Mouse (Mus musculus) embryonic facial prominence, embryonic 11.5 days (tissue): ENCODE measurements around the gene Chmp1a. TPM values are rescaled to one million over a fixed set of nuclear protein-coding genes. Genes with fewer than 3 reads are reported as not detected.

Experiments
- ATAC-seq: fragments of 200-750 bp; cut with Nextera tagmentation; replicated peaks from 2 replicates; pipeline ENCODE4 v1.8.0; 2017; ENCODE audit warnings: low read depth; ENCODE audit not compliant: insufficient number of reproducible peaks, low FRiP score, low TSS enrichment
- DNase-seq: peaks from one replicate; pipeline ENCODE4 v3.0.0-alpha.2; 2015; ENCODE audit warnings: low spot score
- H3K27ac ChIP-seq: fragments of 300-500 bp; sonication (generic); replicated peaks from 2 replicates; pipeline ENCODE4 v1.5.1; 2014; ENCODE audit warnings: mild to moderate bottlenecking, low read depth, low read length, control low read depth
- H3K27me3 ChIP-seq: fragments of 300-500 bp; sonication (generic); 2 replicates; pipeline ENCODE4 v1.6.1; 2014; ENCODE audit warnings: mild to moderate bottlenecking, low read length, moderate library complexity, mixed read lengths; ENCODE audit not compliant: control insufficient read depth, insufficient read depth
- H3K36me3 ChIP-seq: fragments of 300-500 bp; sonication (generic); replicated peaks from 2 replicates; pipeline ENCODE4 v1.6.1; 2014; ENCODE audit warnings: low read depth, mild to moderate bottlenecking, low read length, moderate library complexity, mixed read lengths; ENCODE audit not compliant: control insufficient read depth, insufficient read depth
- H3K4me1 ChIP-seq: fragments of 300-500 bp; sonication (generic); 2 replicates; pipeline ENCODE4 v1.6.1; 2014; ENCODE audit warnings: low read length, mixed read lengths; ENCODE audit not compliant: control insufficient read depth, insufficient read depth
- H3K4me2 ChIP-seq: fragments of 300-500 bp; sonication (generic); 2 replicates; pipeline ENCODE4 v1.6.1; 2014; ENCODE audit warnings: low read depth, mild to moderate bottlenecking, control low read depth, low read length, moderate library complexity
- H3K4me3 ChIP-seq: fragments of 300-500 bp; sonication (generic); 2 replicates; pipeline ENCODE4 v1.5.1; 2014; ENCODE audit warnings: low read depth, low read length, control low read depth
- H3K9ac ChIP-seq: fragments of 300-500 bp; sonication (generic); replicated peaks from 2 replicates; pipeline ENCODE4 v1.6.1; 2014; ENCODE audit warnings: mild to moderate bottlenecking, control low read depth, low read length
- H3K9me3 ChIP-seq: fragments of 300-500 bp; sonication (generic); replicated peaks from 2 replicates; pipeline ENCODE4 v1.6.1; 2016; ENCODE audit warnings: mild to moderate bottlenecking, low read length, inconsistent platforms, mixed read lengths; ENCODE audit not compliant: control insufficient read depth
- WGBS: fragments of 180-500 bp; shearing (Covaris S2); extraction: QIAGEN DNeasy Blood & Tissue Kit; methylation state at CpG from one replicate; pipeline ENCODE4 v1.1.7; 2014; 5-methylcytosine and 5-hydroxymethylcytosine counted together
- polyA plus RNA-seq: library from polyadenylated mRNA; unstranded; fragments of >200 nt; fragmentation: Nextera tagmentation; extraction: Ambion mirVana; gene quantifications from 2 replicates; pipeline ENCODE4 v1.2.1, GENCODE M21; 2014

Gene Chmp1a
- polyA plus RNA-seq, 1 experiment from 2014 or later = 91.0 TPM

GRCm38 (mm10) chr8:123157888-123158465 is 54.6 kb downstream of the Chmp1a start, which contains the start of gene Sult5a1:
Sult5a1 (minus strand) TSS chr8:123158315.
- 0 out of 2 replicates have a peak, but pooled peaks have one; percentile 42 for ATAC-seq
- Histone ChIP-seq H3K9ac (no peak within 1 kb of the TSS; the same call in 1 of the 2 replicates), H3K4me2 (peak within 1 kb of the TSS; percentile 19; the same call in 1 of the 2 replicates), H3K27me3 (no peaks in the 10 kb centered on the region), H3K4me3 (no peak within 1 kb of the TSS), H3K27ac (no peak within 1 kb of the TSS), H3K36me3 (no peaks in the 10 kb centered on the region), H3K4me1 (no peaks in the 10 kb centered on the region; the same call in 1 of the 2 replicates), H3K9me3 (no peaks in the 10 kb centered on the region)
- 27% methylated on average over 13 of the region's 13 CpGs for WGBS
- DNase-seq = peak; percentile 45

DNA sequence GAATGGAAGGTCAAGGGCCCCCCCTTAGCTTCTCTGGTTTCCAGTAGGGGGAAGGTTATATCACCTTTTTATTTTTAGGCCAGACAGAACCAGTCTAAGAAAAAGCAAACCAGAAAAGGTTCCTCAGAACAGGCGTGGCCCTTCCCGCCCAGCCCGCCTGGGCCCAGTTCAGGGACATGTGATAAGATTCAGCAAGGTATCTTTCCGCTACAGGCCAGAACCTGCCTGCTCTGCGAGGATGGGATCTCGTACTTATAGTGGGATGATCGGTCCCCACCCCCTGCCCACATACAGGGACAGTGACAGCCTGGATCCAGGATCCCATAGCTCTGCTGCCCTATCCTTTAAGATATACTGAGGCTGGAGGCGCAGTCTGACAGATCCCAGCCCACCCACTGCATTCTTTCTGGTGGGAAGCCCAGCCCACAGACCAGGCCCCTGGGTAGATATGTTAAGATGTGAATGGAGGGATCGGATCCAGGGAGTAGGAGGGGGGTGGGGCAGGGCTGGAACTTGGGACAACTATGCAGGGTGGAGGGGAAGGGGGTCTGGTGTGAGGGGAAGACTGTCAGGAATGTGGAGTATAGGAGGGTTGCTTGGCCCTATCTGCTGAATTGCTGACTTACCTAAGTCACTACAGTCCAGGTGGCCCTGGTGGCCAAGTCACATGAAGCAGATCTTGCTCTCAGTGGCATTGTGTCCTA is 56.3 kb downstream of the Chmp1a start:
- ATAC-seq (no peak), DNase-seq (no peak)
- Histone ChIP-seq H3K36me3 (no peaks in the 10 kb centered on the region), H3K9me3 (no peaks in the 10 kb centered on the region), H3K27me3 (no peaks in the 10 kb centered on the region), H3K9ac (no peak overlapping the region), H3K4me3 (no peak overlapping the region), H3K27ac (no peak overlapping the region), H3K4me2 (no peak overlapping the region), H3K4me1 (no peaks in the 10 kb centered on the region; the same call in 1 of the 2 replicates)
- 81% methylated on average over 9 of the region's 9 CpGs for whole genome bisulfite sequencing

GRCm38 (mm10) chr8:123155177-123155576 is 57.4 kb downstream of the Chmp1a start:
- no peak for ATAC-seq
- Histone ChIP-seq H3K36me3 (no peaks in the 10 kb centered on the region), H3K4me2 (no peak overlapping the region), H3K27me3 (no peaks in the 10 kb centered on the region), H3K27ac (no peak overlapping the region), H3K9me3 (no peaks in the 10 kb centered on the region), H3K9ac (no peak overlapping the region), H3K4me3 (no peak overlapping the region), H3K4me1 (no peaks in the 10 kb centered on the region; the same call in 1 of the 2 replicates)
- no peak for DNase-seq
- 48% methylated on average over 5 of the region's 5 CpGs for WGBS

Other genes with a start within 250 kb of the Chmp1a start
- 58.8 and 71.8 TPM in 2 replicates for gene Ankrd11, start 170.5 kb downstream of the Chmp1a start, polyA plus RNA-seq
- 35.4 and 37.5 TPM in 2 replicates for gene Spg7, start 149.8 kb downstream of the Chmp1a start, polyA plus RNA-seq
- 1,667 and 1,682 TPM in 2 replicates for gene Rpl13, start 110.4 kb downstream of the Chmp1a start, polyA plus RNA-seq
- 0.34 and 0.46 TPM in 2 replicates for gene Cpne7, start 95.4 kb downstream of the Chmp1a start, polyA plus RNA-seq
- gene Sult5a1, start 54.4 kb downstream of the Chmp1a start, polyA plus RNA-seq = 8.4 and 10.2 TPM in 2 replicates
- gene Dpep1, start 26.5 kb downstream of the Chmp1a start, polyA plus RNA-seq = 5.5 TPM in 2 replicates
- 4.5 and 4.8 TPM in 2 replicates for gene Spata33, start 69 bp upstream of the Chmp1a start, polyA plus RNA-seq
- gene Cdk10, start 12.1 kb upstream of the Chmp1a start, polyA plus RNA-seq = 29.9 and 34.5 TPM in 2 replicates
- 1.1 and 1.5 TPM in 2 replicates for gene Spata2l, start 23.5 kb upstream of the Chmp1a start, polyA plus RNA-seq
- 14.5 and 17.8 TPM in 2 replicates for gene Zfp276, start 41.4 kb upstream of the Chmp1a start, polyA plus RNA-seq
- gene Vps9d1, start 41.6 kb upstream of the Chmp1a start, polyA plus RNA-seq = 15.6 and 21.7 TPM in 2 replicates
- gene Fanca, start 105.8 kb upstream of the Chmp1a start, polyA plus RNA-seq = 29.5 and 34.6 TPM in 2 replicates
- gene Spire2, start 120.0 kb upstream of the Chmp1a start, polyA plus RNA-seq = 3.1 and 3.4 TPM in 2 replicates
- 151 TPM in 2 replicates for gene Tcf25, start 161.0 kb upstream of the Chmp1a start, polyA plus RNA-seq
- not detected in 2 replicates for gene Mc1r, start 194.3 kb upstream of the Chmp1a start, polyA plus RNA-seq
- gene Tubb3, start 198.7 kb upstream of the Chmp1a start, polyA plus RNA-seq = 199 and 248 TPM in 2 replicates
- 38.8 and 39.6 TPM in 2 replicates for gene Def8, start 210.8 kb upstream of the Chmp1a start, polyA plus RNA-seq